Mouse (Mus musculus) T-cell, adult 2 months (primary cell): ENCODE data around the gene Khdc1b.
"Not testable (repeated sequence)": the region's sequence is repeated elsewhere in the genome, so short reads cannot be mapped to it uniquely, and the experiment has no call there.

Experiments
- DNase-seq: peaks from one replicate; pipeline ENCODE4 v3.0.0; 2022; ENCODE audit warnings: low spot score

The Khdc1b gene

DNA sequence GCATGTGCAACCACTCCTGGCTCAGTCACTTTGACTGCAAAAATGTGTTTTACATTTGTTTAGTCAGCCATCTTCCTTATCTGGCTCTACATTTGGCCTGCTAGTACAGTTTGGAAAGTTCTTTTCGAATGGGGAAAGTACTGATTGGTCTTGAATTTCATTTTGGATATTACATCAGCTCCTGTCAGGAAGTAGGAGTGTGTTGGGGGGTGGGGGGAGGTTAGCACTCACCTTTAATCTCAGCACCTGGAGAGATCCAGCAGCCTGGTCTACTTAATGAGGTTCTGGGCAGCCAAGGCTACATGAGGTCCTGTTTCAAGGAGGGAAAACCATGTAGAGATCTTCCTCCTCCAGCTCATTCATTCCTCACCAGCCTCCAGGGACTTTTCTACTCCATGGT is at the start of gene Khdc1b:
TSS of gene Khdc1b (plus strand) at position 301 of the 400 bp plus-strand sequence.
- DNase-seq: no peak

DNA sequence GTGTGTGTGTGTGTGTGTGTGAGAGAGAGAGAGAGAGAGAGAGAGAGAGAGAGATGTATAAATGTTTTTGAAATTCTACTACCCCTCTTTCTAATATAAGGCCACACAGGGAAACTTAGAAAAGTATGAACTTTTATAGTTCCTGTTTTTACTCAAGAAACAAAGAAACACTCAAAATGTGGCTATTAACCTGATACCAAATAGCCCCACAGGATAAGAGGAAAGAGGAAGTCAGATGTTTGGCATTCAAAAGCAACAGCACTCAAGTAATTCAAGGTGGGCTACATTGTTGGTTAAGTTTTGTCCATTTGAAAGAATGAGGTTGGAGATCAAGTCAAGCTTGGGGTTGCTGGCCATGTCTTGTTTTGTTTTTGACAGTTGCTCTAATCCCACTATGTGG is 47.5 kb upstream of the Khdc1b start:
- no peak for DNase-seq

DNA sequence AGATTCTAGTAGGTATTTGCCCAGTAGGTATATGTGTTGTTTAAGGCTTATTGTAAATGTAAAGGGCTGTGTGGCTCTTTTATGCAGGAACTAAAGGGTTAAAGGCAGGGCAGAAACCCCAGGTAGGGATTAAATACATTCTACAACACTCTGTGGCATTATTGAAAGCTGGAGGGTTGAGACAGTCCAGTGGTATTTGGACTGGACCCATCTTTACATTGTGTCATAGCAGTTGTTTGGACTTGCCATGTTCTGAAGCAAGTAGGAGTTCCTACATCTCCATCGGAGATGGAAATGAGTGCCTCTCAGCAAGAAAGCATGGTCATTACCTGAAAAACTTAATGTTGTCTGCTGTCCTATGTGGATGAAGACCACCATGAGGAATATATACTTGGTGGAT is 42.6 kb upstream of the Khdc1b start:
- no peak for DNase-seq

DNA sequence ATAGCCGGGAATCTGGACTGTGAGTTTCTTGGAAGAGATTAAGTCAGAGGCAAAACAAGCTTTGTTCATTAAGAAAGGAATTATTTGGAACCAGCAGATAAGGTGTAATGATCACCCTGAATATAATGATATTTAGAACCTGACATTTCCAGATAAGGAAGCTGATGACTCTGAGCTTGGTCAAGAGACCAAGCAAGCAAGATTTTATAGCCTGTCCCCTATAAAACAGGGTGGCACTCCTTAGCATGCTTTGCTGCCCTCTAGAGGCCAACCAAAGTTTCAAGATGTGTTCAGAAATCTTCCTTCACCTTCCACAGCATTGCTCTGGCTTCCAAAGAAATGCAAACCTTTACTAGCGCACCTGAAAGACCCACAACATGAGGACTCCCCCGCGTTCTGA is 39.1 kb upstream of the Khdc1b start:
- peak; percentile 32 for DNase-seq

DNA sequence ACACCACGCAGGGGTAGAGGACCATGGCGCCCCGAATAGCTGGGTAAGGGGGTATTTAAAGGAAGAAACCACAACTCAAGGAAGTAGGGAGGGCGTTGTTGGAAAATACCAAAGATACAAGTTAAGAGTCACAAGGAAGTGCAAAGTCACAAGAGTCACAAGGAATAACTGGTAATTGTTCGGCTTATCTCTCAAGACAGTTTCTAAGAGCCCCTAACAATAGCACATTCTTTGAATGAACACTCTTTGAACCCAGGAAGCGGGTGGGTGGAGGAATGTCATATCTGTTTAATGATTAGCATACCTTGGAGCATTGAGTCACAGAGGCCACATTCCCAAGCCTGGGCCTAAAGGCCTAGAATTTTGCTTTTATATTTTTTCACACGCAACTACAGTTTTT is 38.6 kb upstream of the Khdc1b start:
- not testable (repeated sequence) for DNase-seq

DNA sequence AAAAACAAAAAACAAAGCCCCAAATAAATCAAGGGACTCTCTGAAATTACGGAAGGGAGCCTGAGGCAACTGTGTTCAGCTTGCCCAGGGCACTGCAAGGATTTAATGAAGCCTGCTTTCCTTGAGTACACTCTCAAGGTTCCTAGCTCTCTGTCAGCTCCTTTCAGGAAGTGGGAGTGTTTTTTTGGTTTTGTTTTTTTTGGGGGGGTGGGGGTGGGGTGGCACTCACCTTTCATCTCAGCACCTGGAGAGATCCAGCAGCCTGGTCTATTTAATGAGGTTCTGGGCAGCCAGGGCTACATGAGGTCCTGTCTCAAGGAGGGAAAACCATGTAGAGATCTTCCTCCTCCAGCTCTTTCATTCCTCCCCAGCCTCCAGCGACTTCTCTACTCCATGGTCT is 34.0 kb upstream of the Khdc1b start, which contains the start of gene Khdc1a:
TSS of gene Khdc1a (plus strand) at position 301 of the 400 bp plus-strand sequence.
- no peak for DNase-seq

DNA sequence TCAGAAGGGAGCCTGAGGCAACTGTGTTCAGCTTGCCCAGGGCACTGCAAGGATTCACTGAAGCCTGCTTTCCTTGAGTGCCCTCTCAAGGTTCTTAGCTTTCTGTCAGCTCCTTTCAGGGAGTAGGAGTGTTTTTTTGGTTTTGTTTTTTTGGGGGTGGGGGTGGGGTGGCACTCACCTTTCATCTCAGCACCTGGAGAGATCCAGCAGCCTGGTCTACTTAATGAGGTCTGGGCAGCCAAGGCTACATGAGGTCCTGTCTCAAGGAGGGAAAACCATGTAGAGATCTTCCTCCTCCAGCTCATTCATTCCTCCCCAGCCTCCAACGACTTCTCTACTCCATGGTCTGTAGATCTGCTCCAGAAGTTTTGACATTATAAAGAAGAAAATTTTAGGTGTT is 15.3 kb upstream of the Khdc1b start, which contains the start of gene Khdc1c:
TSS of gene Khdc1c (plus strand) at position 301 of the 400 bp plus-strand sequence.
- not testable (repeated sequence) for DNase-seq

DNA sequence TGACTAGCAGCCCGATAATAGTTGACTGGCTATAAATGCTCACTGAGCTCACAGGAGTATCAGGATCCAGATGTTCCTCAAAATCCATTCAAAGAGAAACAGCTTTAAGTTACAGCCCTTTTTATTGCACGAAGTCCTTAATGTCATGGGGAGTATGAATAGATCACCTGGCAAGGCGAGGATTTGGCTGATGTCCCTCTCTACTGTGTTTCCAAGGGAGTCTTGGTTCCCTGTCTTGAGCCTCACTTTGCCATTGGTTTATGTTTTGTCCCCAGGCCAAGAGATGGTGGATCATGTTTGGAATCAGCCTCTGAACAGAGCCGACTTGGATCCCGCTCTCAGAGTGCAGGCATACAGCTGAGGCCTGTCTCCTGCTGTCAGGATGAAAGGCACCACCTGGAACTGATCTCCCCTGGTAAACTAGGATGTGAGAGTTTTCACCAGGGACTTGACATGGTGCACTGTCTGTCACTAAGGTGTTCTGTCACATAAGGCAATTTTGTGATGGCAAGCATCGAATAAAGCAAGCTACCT is 7.8 kb downstream of the Khdc1b start:
- no peak for DNase-seq

DNA sequence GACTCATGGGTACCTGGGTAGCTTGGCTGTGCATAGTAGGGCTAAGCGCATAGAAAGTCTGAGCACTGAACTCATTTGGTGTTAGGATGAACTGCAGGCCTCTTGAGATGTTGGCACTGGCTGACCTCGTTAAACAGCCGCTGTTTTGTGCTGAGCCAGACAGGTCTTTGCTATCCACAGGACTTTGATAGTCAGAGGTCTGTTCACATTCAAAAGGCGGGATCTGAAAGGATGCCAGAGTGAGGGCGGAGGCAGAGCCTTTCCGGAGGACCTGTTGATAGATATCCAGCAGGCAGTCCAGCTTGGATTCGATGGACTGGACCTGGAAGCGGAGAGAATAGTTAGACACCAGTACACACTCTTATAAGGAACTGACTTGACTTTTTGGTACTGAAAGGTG is 19.4 kb downstream of the Khdc1b start:
- DNase-seq: no peak

DNA sequence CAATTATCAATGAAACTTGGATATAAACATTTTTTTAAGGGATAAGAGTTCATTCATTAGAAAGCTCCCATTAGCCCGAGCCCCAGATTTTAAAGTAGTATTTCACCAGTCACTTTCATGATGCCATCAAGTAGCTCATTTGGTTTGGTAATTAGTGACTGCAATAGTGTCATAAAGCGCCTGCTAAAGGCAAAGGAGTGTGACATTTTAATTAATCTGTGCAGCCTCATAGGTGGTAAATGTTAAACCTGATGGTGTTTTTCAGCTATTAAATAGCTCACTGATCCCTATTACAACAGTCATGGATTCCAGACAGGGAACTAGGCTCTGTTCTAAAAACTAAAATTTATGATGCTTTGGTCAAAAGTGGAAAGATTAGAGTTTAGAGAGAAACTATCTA is 23.9 kb downstream of the Khdc1b start:
- DNase-seq: no peak

DNA sequence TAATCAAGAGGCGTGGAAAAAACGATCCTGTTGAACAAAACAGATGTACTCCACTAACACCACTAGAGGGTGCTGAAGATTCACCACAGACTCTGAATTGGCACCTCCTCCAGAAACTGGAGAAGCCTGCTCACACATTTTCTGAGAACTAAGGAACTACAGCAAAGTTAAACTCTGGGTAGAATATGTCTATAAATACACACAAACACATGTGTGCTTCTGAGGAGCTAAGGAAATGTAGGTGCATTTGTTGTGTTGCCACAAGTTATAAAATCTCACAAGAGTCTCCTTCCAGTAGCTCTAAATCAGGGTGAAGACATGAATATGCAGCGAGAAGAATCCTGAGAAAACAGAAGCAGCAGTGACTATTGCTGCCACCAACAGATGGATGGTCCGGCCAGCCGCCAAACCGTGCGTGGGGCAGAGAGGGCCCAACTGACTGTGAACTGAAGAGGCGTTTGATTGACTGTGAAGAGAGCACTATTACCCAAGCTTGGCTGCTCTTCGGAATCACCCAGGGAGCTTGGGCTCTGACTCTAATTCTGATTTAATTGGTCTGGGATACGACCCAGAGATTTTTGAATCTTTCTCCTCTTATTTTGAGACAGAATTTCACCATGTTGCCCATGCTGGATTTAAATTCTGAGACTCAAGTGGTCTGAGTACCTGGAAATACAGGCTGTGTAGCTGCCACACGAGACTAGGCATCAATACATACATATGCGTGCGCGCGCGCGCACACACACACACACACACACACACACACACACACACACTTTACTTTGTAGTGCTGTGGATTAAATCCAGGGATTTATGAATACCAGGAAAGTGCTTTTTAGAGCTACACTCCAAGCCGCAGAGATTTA is 28.2 kb downstream of the Khdc1b start:
- DNase-seq: peak; percentile 2

DNA sequence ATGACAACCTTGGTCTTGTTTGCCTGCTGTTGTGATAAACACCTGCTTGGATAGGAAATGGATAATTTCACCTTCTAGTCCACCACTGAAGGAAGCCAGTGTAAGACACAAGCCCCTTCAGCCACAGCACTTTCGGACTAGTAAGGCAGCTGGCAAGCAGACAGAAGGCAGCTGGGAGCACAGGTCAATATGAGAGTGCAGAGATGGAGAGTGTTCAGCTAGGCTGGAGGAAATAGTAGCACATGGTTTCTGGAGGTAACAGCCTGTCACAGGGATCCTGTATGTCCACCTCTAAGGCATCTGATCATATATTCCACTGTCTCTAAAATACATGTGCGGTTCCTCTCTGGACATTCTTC is 28.8 kb downstream of the Khdc1b start:
- no peak for DNase-seq

DNA sequence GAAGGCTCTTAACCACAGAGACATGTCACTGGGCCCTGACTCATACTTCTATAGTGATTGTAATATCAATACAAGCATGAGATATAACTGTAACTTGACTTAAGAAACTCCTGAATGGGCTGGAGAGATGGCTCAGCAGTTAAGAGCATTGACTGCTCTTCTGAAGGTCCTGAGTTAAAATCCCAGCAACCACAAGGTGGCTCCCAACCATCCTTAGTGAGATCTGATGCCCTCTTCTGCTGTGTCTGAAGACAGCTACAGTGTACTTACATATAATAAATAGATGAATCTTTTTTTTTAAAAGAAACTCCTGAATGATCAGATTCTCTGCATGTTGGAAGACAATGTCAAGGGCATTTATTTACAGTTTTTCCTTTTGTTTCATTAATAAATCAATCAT is 36.0 kb downstream of the Khdc1b start:
- DNase-seq: no peak

DNA sequence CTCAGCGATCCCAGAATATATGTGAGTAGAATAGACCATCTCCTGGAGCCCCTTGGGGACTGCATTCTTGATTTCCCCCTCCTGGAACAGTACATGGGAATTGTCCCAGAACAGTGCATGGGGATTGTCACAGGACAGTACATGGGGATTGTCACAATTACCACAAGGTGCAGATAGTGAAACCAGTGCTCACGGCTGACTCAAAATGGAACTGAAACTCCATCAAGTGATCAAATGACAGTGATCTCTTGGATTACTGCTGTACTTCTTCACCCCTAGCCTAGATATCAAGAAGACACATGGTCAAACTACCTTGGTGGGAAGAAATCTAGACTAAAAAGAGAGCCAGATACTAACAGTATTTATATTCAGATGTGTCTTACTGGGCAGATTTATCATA is 42.3 kb downstream of the Khdc1b start:
- DNase-seq: no peak

DNA sequence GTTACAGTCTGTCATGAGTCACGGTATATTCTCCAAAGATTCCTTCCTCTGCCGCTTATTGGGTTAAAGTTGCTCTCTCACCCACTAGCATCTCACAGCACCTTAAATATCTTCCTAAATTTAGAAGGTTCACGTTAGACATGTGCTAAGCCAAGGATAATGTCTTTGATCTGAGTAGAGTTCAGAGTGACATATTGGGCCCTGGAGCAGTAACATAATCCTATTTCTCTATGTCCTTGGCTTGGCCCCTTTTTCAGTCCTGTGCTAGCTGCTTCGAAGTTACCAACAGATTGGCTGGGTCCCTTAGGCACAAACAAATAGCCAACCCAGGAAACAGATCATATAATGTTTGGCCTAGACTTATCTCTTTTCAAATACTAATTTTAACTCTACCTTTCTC is 44.7 kb downstream of the Khdc1b start:
- no peak for DNase-seq

DNA sequence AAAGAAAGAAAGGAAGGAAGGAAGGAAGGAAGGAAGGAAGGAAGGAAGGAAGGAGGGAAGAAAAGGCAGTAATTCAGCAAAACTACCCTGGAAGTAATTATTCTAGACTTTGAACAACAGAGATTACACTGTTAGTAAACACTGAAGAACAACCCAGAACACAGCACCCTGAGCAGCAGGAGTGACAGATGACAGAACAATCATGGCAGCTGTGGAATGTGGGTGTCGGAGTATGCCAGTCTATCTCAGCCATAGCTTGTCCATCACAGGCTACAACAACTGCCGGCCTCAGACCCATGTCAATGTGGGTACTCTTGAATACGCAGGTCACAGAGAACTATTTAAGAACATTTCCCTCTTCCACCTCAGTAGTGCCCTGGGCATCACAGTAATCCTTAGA is 48.3 kb downstream of the Khdc1b start:
- DNase-seq: no peak

DNA sequence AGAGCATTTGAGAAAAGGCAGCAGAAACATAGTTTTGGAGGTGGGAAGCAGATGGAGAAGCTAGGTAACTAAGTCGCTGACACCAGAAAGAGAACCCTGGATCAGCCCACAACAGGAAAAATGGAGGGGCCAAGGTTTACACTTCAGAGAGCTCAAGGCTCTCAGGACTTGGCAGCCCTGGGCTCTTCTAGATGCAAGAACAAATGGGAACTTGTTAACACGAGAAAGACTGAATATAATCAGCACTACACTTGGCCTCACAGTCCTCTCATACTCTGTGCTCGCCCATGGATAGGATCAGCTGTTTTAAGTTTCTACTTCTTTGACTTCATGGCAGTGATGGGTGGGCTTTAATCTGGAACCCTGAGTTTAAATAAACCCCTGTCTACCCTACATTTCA is 51.5 kb downstream of the Khdc1b start:
- DNase-seq: no peak
